Mouse (Mus musculus): ENCODE results near the gene Slc24a5.
"Not testable (repeated sequence)": the region's sequence is repeated elsewhere in the genome, so short reads cannot be mapped to it uniquely, and the experiment has no call there.

GRCm38 (mm10) chr2:125106536-125106935 lies 38.6 kb downstream of the Slc24a5 start:
- not testable (repeated sequence) for TF ChIP-seq CTCF (IDR thresholded peaks at IDR 0.05; ENCODE audit: borderline replicate concordance, extremely low read depth, insufficient read depth, insufficient read length); POLR2A (IDR thresholded peaks at IDR 0.05; ENCODE audit: borderline replicate concordance, extremely low read depth, insufficient read depth, insufficient read length, poor library complexity, severe bottlenecking)
